Mouse (Mus musculus) brain, embryonic 14.5 days (tissue): ENCODE data around the gene Zfp385b.

Source experiments
- CTCF ChIP-seq: fragments of 200-500 bp; IDR thresholded peaks from 2 replicates; pipeline ENCODE4 v1.5.1; 2012; ENCODE audit warnings: inconsistent platforms, mild to moderate bottlenecking, moderate library complexity, borderline replicate concordance; ENCODE audit not compliant: insufficient read depth, insufficient read length; ENCODE audit errors: extremely low read depth
- POLR2A ChIP-seq: fragments of 200-500 bp; IDR thresholded peaks from 2 replicates; pipeline ENCODE4 v1.6.1; 2012; ENCODE audit warnings: mild to moderate bottlenecking, inconsistent platforms, borderline replicate concordance; ENCODE audit not compliant: poor library complexity, insufficient read depth, insufficient read length, severe bottlenecking; ENCODE audit errors: extremely low read depth

DNA sequence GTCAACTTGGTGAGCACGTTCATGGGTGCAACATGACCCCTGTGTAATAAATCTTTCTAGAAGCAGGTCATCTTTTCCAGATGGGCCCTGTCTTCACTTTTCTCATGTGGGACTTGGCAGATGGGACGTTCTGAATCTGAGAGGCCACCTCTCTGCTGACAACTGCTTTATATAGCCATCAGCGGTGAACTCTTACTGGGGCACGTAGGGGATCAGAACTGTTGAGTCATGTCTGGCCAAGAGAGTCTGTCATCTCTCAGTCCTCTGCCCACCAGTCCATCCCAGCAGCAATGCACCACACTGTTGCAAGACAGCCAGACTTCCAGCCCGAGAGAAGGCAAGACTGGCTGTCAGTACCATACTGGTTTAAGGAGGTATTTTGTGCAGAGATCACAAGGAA is 293.1 kb downstream of the Zfp385b start:
- no peak for TF ChIP-seq CTCF
- no peak for TF ChIP-seq POLR2A
